In genomic region chr1:86522286-86522871, GRCm38 (mm10) we compare ENCODE assay signal across 8 mouse cellular contexts. TPM values are rescaled to one million over a fixed set of nuclear protein-coding genes. Genes with fewer than 3 reads are reported as not detected.
DNase-seq lines count a peak whose midpoint lies in the region; ATAC-seq lines count a peak whose summit lies in the region.

No protein-coding gene starts in this region.

- no peak for ATAC-seq in embryonic facial prominence, embryonic 12.5 days (ENCODE audit: insufficient number of reproducible peaks, insufficient read depth, low FRiP score, low TSS enrichment)
- ATAC-seq in neural tube, embryonic 13.5 days (ENCODE audit: low read depth): no peak
- no peak for ATAC-seq in erythroblast, adult 5-6 weeks (replicated peaks; ENCODE audit: low FRiP score, poor library complexity, severe bottlenecking)

- no peak overlapping the region for H3K4me2 ChIP-seq in embryonic facial prominence, embryonic 12.5 days (replicated peaks)
- H3K4me2 ChIP-seq in neural tube, embryonic 13.5 days: no peak overlapping the region

- H3K27me3 ChIP-seq in embryonic facial prominence, embryonic 12.5 days: no peaks in the 10 kb centered on the region
- no peaks in the 10 kb centered on the region for H3K27me3 ChIP-seq in neural tube, embryonic 13.5 days

- WGBS in embryonic facial prominence, embryonic 12.5 days: 45% methylated on average over 6 of the region's 7 CpGs
- 48% methylated on average over 7 of the region's 7 CpGs for WGBS in neural tube, embryonic 13.5 days

- intact Hi-C loops in heart, postnatal 14 days (cut with DNase I): no loop called here

- H3K9me3 ChIP-seq in embryonic facial prominence, embryonic 12.5 days: no peaks in the 10 kb centered on the region
- H3K9me3 ChIP-seq in neural tube, embryonic 13.5 days: no peaks in the 10 kb centered on the region

- peaks cover 18% of the 10 kb centered on the region for H3K4me1 ChIP-seq in embryonic facial prominence, embryonic 12.5 days
- peaks cover 25% of the 10 kb centered on the region for H3K4me1 ChIP-seq in neural tube, embryonic 13.5 days (replicated peaks)

- no peaks in the 10 kb centered on the region for H3K36me3 ChIP-seq in embryonic facial prominence, embryonic 12.5 days
- H3K36me3 ChIP-seq in neural tube, embryonic 13.5 days: no peaks in the 10 kb centered on the region

- DNase-seq in ovary, postnatal 36 days (ENCODE audit: low spot score): peak; percentile 53
- DNase-seq in ovary, postnatal 10 days (ENCODE audit: low spot score): no peak
- peak; percentile 62 to 72 for DNase-seq in heart, postnatal 14 days
- peak; percentile 35 for DNase-seq in liver
- DNase-seq in right cerebral cortex, postnatal 14 days: no peak

- no peak overlapping the region for H3K4me3 ChIP-seq in embryonic facial prominence, embryonic 12.5 days
- H3K4me3 ChIP-seq in neural tube, embryonic 13.5 days: no peak overlapping the region

- H3K9ac ChIP-seq in embryonic facial prominence, embryonic 12.5 days: peak overlapping the region; percentile 31; the same call in 1 of the 2 replicates
- H3K9ac ChIP-seq in neural tube, embryonic 13.5 days: peak overlapping the region; percentile 50

- H3K27ac ChIP-seq in embryonic facial prominence, embryonic 12.5 days: peak overlapping the region; percentile 80
- peak overlapping the region; percentile 61 for H3K27ac ChIP-seq in neural tube, embryonic 13.5 days (replicated peaks)

RNA-seq across cellular contexts. Expression of gene Ptma, which starts 4.1 kb away (rescaled TPM):
- 3,116 and 3,315 TPM in 2 replicates for polyA plus RNA-seq in embryonic facial prominence, embryonic 12.5 days (2016; fragmentation: Nextera tagmentation; extraction: Ambion mirVana)
- total RNA-seq in heart, postnatal 14 days (2021): 100 to 1,000 TPM; 290 to 401 TPM
- polyA plus RNA-seq in neural tube, embryonic 13.5 days (2015; fragmentation: Nextera tagmentation; extraction: Ambion mirVana): 2,347 and 2,536 TPM in 2 replicates
- total RNA-seq in erythroblast, adult 5-6 weeks (2015; ENCODE audit: low replicate concordance): 1,027 and 1,158 TPM in 2 replicates
- total RNA-seq in erythroblast, adult 5-6 weeks (2017; ENCODE audit: low replicate concordance): 910 and 1,101 TPM in 2 replicates

Comparison
In these comparisons a context has a peak if more than half of its experiments do, and no peak if none do; other contexts are left out.
1. DNase-seq: peak in ovary, postnatal 36 days (single experiment), heart, postnatal 14 days (2 of 2) and liver (single experiment); none in ovary, postnatal 10 days (single experiment) and right cerebral cortex, postnatal 14 days (single experiment).